In the genomic region with DNA sequence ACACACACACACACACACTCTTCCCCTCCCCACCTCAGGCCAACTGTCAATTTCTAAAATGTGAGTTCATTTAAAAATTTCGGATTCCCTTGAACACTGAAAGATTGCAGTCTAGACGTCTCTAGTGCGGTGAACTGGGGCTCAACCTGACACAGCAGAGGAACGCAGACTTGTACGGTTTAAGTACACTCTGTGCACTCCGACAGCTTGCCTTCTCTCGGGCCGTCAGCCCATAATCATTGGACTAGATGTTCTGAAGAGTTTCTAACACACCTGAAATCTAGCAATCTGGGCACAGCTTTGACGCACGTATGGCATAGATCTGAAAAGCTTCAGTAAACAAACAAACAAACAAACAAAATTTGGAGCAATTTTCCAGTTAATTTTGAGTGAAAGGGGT, we compare ENCODE assay signal across 25 mouse cellular contexts. TPM values are rescaled to one million over a fixed set of nuclear protein-coding genes. Genes with fewer than 3 reads are reported as not detected.
A peak's percentile ranks its signal among the peaks of the same experiment; 100 is the strongest.
DNase-seq lines count a peak whose midpoint lies in the region; ATAC-seq and TF ChIP-seq lines count a peak whose summit lies in the region.
"Had no signal": no experiment of that assay in that cellular context is flagged by ENCODE, and none has a peak within 500 bp of the region (broad histone marks: within the 10 kb centered on the region; RNA-seq: fewer than 3 reads in every experiment).

No protein-coding gene starts in this region.

- H3K9ac ChIP-seq in embryonic facial prominence, embryonic 15.5 days, result no peak overlapping the region
- H3K9ac ChIP-seq in heart, postnatal 0 days (replicated peaks; ENCODE audit: low read depth, low read length), result no peak overlapping the region
- no peak overlapping the region for H3K9ac ChIP-seq in heart, embryonic 11.5 days (ENCODE audit: low read depth, low read length)
- no peak overlapping the region for H3K9ac ChIP-seq in limb, embryonic 15.5 days
- H3K9ac ChIP-seq: hindbrain, embryonic 15.5 days; liver, embryonic 15.5 days; midbrain, embryonic 12.5 days; neural tube, embryonic 12.5 days had no signal

- TF ChIP-seq POLR2A in thymus, adult 2 months (IDR thresholded peaks at IDR 0.05; ENCODE audit: control insufficient read depth, extremely low read depth, insufficient read depth, low read length, poor library complexity), result no peak

- no peaks in the 10 kb centered on the region for H3K27me3 ChIP-seq in embryonic facial prominence, embryonic 15.5 days
- H3K27me3 ChIP-seq in embryonic facial prominence, embryonic 10.5 days (replicated peaks; ENCODE audit: low read depth, poor library complexity, severe bottlenecking), result no peaks in the 10 kb centered on the region
- no peaks in the 10 kb centered on the region for H3K27me3 ChIP-seq in heart, postnatal 0 days (ENCODE audit: control insufficient read depth, insufficient read depth, low read length)
- no peaks in the 10 kb centered on the region for H3K27me3 ChIP-seq in heart, embryonic 11.5 days (ENCODE audit: control insufficient read depth, insufficient read depth, low read length)
- no peaks in the 10 kb centered on the region for H3K27me3 ChIP-seq in limb, embryonic 15.5 days
- no peaks in the 10 kb centered on the region for H3K27me3 ChIP-seq in limb, embryonic 10.5 days (ENCODE audit: low read depth, poor library complexity, severe bottlenecking)
- H3K27me3 ChIP-seq in thymus, adult 2 months (ENCODE audit: control insufficient read depth, insufficient read depth, low read length), result no peaks in the 10 kb centered on the region
- H3K27me3 ChIP-seq: hindbrain, embryonic 15.5 days; liver, embryonic 15.5 days; midbrain, embryonic 12.5 days; neural tube, embryonic 12.5 days had no signal

- H3K4me1 ChIP-seq in embryonic facial prominence, embryonic 15.5 days, result peaks cover 11% of the 10 kb centered on the region
- peaks cover 28% of the 10 kb centered on the region for H3K4me1 ChIP-seq in embryonic facial prominence, embryonic 10.5 days
- peaks cover 13% of the 10 kb centered on the region for H3K4me1 ChIP-seq in heart, postnatal 0 days (ENCODE audit: control insufficient read depth, insufficient read depth)
- peaks cover 13% of the 10 kb centered on the region for H3K4me1 ChIP-seq in heart, embryonic 11.5 days (ENCODE audit: control insufficient read depth, insufficient read depth, low read length)
- peaks cover 15% of the 10 kb centered on the region for H3K4me1 ChIP-seq in limb, embryonic 15.5 days
- H3K4me1 ChIP-seq in limb, embryonic 10.5 days, result peaks cover 28% of the 10 kb centered on the region
- H3K4me1 ChIP-seq in thymus, adult 2 months (replicated peaks; ENCODE audit: control insufficient read depth, insufficient read depth, low read length), result peaks cover 10% of the 10 kb centered on the region

- H3K36me3 ChIP-seq in embryonic facial prominence, embryonic 15.5 days, result no peaks in the 10 kb centered on the region
- no peaks in the 10 kb centered on the region for H3K36me3 ChIP-seq in embryonic facial prominence, embryonic 10.5 days (replicated peaks)
- H3K36me3 ChIP-seq in heart, postnatal 0 days (replicated peaks; ENCODE audit: control insufficient read depth, insufficient read depth, low read length), result no peaks in the 10 kb centered on the region
- no peaks in the 10 kb centered on the region for H3K36me3 ChIP-seq in heart, embryonic 11.5 days (ENCODE audit: control insufficient read depth, insufficient read depth, low read length)
- no peaks in the 10 kb centered on the region for H3K36me3 ChIP-seq in limb, embryonic 15.5 days
- no peaks in the 10 kb centered on the region for H3K36me3 ChIP-seq in limb, embryonic 10.5 days
- H3K36me3 ChIP-seq in thymus, adult 2 months (ENCODE audit: control insufficient read depth, insufficient read depth, low read length), result no peaks in the 10 kb centered on the region
- H3K36me3 ChIP-seq: hindbrain, embryonic 10.5 days; hindbrain, embryonic 15.5 days; liver, embryonic 15.5 days; midbrain, embryonic 12.5 days; neural tube, embryonic 12.5 days had no signal

- DNase-seq in embryonic facial prominence, embryonic 10.5 days (ENCODE audit: low spot score), result no peak
- no peak for DNase-seq in heart, postnatal 0 days (ENCODE audit: low spot score)
- no peak for DNase-seq in limb, embryonic 10.5 days (ENCODE audit: low spot score)
- no peak for DNase-seq in thymus, adult 2 months
- no peak for DNase-seq in thymus, postnatal 14 days
- DNase-seq: adrenal gland, adult 8-10 months; gastrocnemius, postnatal 36 days; heart, adult 2 months; heart, postnatal 14 days; layer of hippocampus, postnatal 36 days; left cerebral cortex, postnatal 4 days; liver; right cerebral cortex, adult 18-20 months; spleen, adult 18-20 months had no signal

- 71% methylated on average over 10 of the region's 10 CpGs for WGBS in embryonic facial prominence, embryonic 15.5 days
- 82% methylated on average over 10 of the region's 10 CpGs for WGBS in embryonic facial prominence, embryonic 10.5 days
- 66% methylated on average over 10 of the region's 10 CpGs for WGBS in heart, postnatal 0 days
- WGBS in heart, embryonic 11.5 days (ENCODE audit: insufficient replicate concordance), result 78% methylated on average over 10 of the region's 10 CpGs
- WGBS in limb, embryonic 15.5 days, result 69% methylated on average over 10 of the region's 10 CpGs
- 90% methylated on average over 10 of the region's 10 CpGs for WGBS in limb, embryonic 10.5 days
- WGBS in thymus, adult 2 months, result 90% methylated on average over 10 of the region's 10 CpGs

- H3K27ac ChIP-seq in embryonic facial prominence, embryonic 15.5 days (replicated peaks), result peak overlapping the region; percentile 58; the same call in 1 of the 2 replicates
- no peak overlapping the region for H3K27ac ChIP-seq in embryonic facial prominence, embryonic 10.5 days (replicated peaks)
- H3K27ac ChIP-seq in heart, postnatal 0 days (ENCODE audit: low read depth), result no peak overlapping the region
- H3K27ac ChIP-seq in heart, embryonic 11.5 days (ENCODE audit: low read depth, low read length), result no peak overlapping the region
- peak overlapping the region; percentile 27; the same call in 1 of the 2 replicates for H3K27ac ChIP-seq in limb, embryonic 15.5 days
- H3K27ac ChIP-seq in limb, embryonic 10.5 days, result no peak overlapping the region
- peak overlapping the region; percentile 42; the same call in 1 of the 2 replicates for H3K27ac ChIP-seq in thymus, adult 2 months (ENCODE audit: control insufficient read depth, insufficient read depth, low read length)
- H3K27ac ChIP-seq: hindbrain, embryonic 10.5 days; hindbrain, embryonic 15.5 days; liver, embryonic 15.5 days; midbrain, embryonic 12.5 days; neural tube, embryonic 12.5 days had no signal

- H3K4me3 ChIP-seq in embryonic facial prominence, embryonic 15.5 days (replicated peaks), result no peak overlapping the region
- H3K4me3 ChIP-seq in embryonic facial prominence, embryonic 10.5 days, result no peak overlapping the region
- H3K4me3 ChIP-seq in heart, postnatal 0 days (ENCODE audit: low read depth, low read length), result no peak overlapping the region
- no peak overlapping the region for H3K4me3 ChIP-seq in heart, embryonic 11.5 days (ENCODE audit: low read depth, low read length)
- H3K4me3 ChIP-seq in limb, embryonic 15.5 days, result no peak overlapping the region
- no peak overlapping the region for H3K4me3 ChIP-seq in limb, embryonic 10.5 days
- H3K4me3 ChIP-seq in thymus, adult 2 months (ENCODE audit: control insufficient read depth, insufficient read depth, low read length), result no peak overlapping the region
- H3K4me3 ChIP-seq: hindbrain, embryonic 10.5 days; hindbrain, embryonic 15.5 days; liver, embryonic 15.5 days; midbrain, embryonic 12.5 days; neural tube, embryonic 12.5 days had no signal

- no peaks in the 10 kb centered on the region for H3K9me3 ChIP-seq in embryonic facial prominence, embryonic 15.5 days (replicated peaks)
- no peaks in the 10 kb centered on the region for H3K9me3 ChIP-seq in embryonic facial prominence, embryonic 10.5 days
- no peaks in the 10 kb centered on the region for H3K9me3 ChIP-seq in heart, postnatal 0 days (replicated peaks; ENCODE audit: control insufficient read depth, low read length)
- H3K9me3 ChIP-seq in heart, embryonic 11.5 days (replicated peaks; ENCODE audit: control insufficient read depth, low read length), result no peaks in the 10 kb centered on the region
- H3K9me3 ChIP-seq in limb, embryonic 15.5 days, result no peaks in the 10 kb centered on the region
- H3K9me3 ChIP-seq in limb, embryonic 10.5 days (replicated peaks), result no peaks in the 10 kb centered on the region
- H3K9me3 ChIP-seq: G1E; hindbrain, embryonic 10.5 days; hindbrain, embryonic 15.5 days; liver, embryonic 15.5 days; midbrain, embryonic 12.5 days; neural tube, embryonic 12.5 days had no signal

- no peak for TF ChIP-seq EP300 in heart, postnatal 0 days (IDR thresholded peaks at IDR 0.05; ENCODE audit: low read depth)

- H3K4me2 ChIP-seq in embryonic facial prominence, embryonic 15.5 days (replicated peaks), result no peak overlapping the region
- peak overlapping the region; percentile 82; the same call in 1 of the 2 replicates for H3K4me2 ChIP-seq in heart, postnatal 0 days (ENCODE audit: low read depth, low read length)
- no peak overlapping the region for H3K4me2 ChIP-seq in heart, embryonic 11.5 days
- H3K4me2 ChIP-seq in limb, embryonic 15.5 days, result no peak overlapping the region
- H3K4me2 ChIP-seq: liver, embryonic 15.5 days; midbrain, embryonic 12.5 days; neural tube, embryonic 12.5 days had no signal

- no peak for TF ChIP-seq CTCF in heart, postnatal 0 days (IDR thresholded peaks at IDR 0.05; ENCODE audit: low read depth)
- no peak for TF ChIP-seq CTCF in thymus, adult 2 months (IDR thresholded peaks at IDR 0.05; ENCODE audit: borderline replicate concordance, control insufficient read depth, extremely low read depth, insufficient read depth, low read length, poor library complexity)

- no peak for ATAC-seq in embryonic facial prominence, embryonic 15.5 days (ENCODE audit: insufficient number of reproducible peaks, low FRiP score, low TSS enrichment, low read depth)
- ATAC-seq in heart, postnatal 0 days (ENCODE audit: insufficient read depth, low read depth), result no peak
- no peak for ATAC-seq in heart, embryonic 11.5 days (replicated peaks; ENCODE audit: insufficient number of reproducible peaks, low FRiP score, low TSS enrichment)
- ATAC-seq in limb, embryonic 15.5 days (ENCODE audit: insufficient number of reproducible peaks, low FRiP score, low TSS enrichment, low read depth), result no peak
- ATAC-seq: forebrain, embryonic 14.5 days; inflammation-experienced regulatory T-cells, adult 6 months had no signal

RNA-seq across cellular contexts. Expression of gene Mia2, which starts 32.9 kb away (rescaled TPM):
- 58.2 and 59.0 TPM in 2 replicates for polyA plus RNA-seq in embryonic facial prominence, embryonic 15.5 days (2015; fragmentation: Nextera tagmentation; extraction: Ambion mirVana)
- 45.2 and 47.0 TPM in 2 replicates for polyA plus RNA-seq in embryonic facial prominence, embryonic 10.5 days (2016; fragmentation: Nextera tagmentation; extraction: Ambion mirVana)
- 25.4 and 32.3 TPM in 2 replicates for total RNA-seq in heart, postnatal 0 days (2014; rRNA removed; ENCODE audit: low replicate concordance)
- polyA plus RNA-seq in heart, postnatal 0 days (2015; fragmentation: Nextera tagmentation; extraction: Ambion mirVana), result 43.6 and 43.8 TPM in 2 replicates
- polyA plus RNA-seq in heart, embryonic 11.5 days (2014; fragmentation: Nextera tagmentation; extraction: Ambion mirVana), result 41.3 and 43.1 TPM in 2 replicates
- polyA plus RNA-seq in limb, embryonic 15.5 days (2015; fragmentation: Nextera tagmentation; extraction: Ambion mirVana), result 63.0 and 68.1 TPM in 2 replicates
- polyA plus RNA-seq in limb, embryonic 10.5 days (2016; fragmentation: Nextera tagmentation; extraction: Ambion mirVana), result 48.6 and 56.4 TPM in 2 replicates
- 67.8 and 68.0 TPM in 2 replicates for polyA plus RNA-seq in thymus, adult 2 months (2012; rRNA removed)

Comparison
In these comparisons a context has a peak if more than half of its experiments do, and no peak if none do; other contexts are left out.
1. H3K27ac ChIP-seq: peak in embryonic facial prominence, embryonic 15.5 days (single experiment), limb, embryonic 15.5 days (single experiment) and thymus, adult 2 months (single experiment); none in embryonic facial prominence, embryonic 10.5 days (single experiment), heart, postnatal 0 days (single experiment), heart, embryonic 11.5 days (single experiment) and limb, embryonic 10.5 days (single experiment).